In the genomic region with DNA sequence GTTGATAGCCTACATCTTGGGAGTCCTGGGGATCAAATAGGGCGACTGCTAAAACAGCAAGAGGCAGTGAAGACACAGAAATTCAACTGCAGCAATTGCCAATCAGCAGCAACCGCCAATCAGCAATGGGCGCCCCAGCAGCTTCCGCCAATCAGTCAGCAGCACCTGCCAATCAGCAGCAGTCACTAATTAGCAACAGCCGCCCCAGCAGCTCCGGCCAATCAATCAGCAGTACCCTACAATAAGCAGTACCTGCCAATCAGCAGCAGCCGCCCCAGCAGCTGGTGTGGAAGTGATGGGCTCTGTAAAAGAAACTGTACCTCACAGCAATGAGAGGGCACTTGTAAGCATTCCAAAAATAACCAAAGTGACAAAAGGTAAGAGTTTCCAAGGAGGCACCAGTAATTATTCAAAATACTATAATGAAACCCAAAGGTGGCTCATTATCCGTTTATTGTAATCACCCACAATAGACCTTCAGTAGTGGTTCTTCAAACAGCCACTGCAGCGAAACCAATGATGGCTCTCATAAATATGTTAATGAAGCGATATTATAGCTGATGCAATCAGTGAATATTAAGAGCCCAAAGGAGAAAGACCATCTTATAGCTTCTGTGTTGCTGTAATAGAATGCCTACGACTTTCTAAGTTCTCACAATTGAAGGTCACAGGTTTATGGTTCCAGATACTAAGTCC, we compare ENCODE assay signal across 10 mouse cellular contexts.
DNase-seq lines count a peak whose midpoint lies in the region; ATAC-seq and TF ChIP-seq lines count a peak whose summit lies in the region.
"Had no signal": no experiment of that assay in that cellular context is flagged by ENCODE, and none has a peak within 500 bp of the region (broad histone marks: within the 10 kb centered on the region; RNA-seq: fewer than 3 reads in every experiment).

No protein-coding gene starts in this region.

- H3K9me3 ChIP-seq in neural tube, embryonic 13.5 days = no peaks in the 10 kb centered on the region
- no peaks in the 10 kb centered on the region for H3K9me3 ChIP-seq in forebrain, embryonic 10.5 days
- no peaks in the 10 kb centered on the region for H3K9me3 ChIP-seq in hindbrain, embryonic 13.5 days
- H3K9me3 ChIP-seq in midbrain, postnatal 0 days (ENCODE audit: low read length) = no peaks in the 10 kb centered on the region
- H3K9me3 ChIP-seq: heart, embryonic 13.5 days had no signal

- H3K4me1 ChIP-seq in neural tube, embryonic 13.5 days (replicated peaks) = peaks cover 20% of the 10 kb centered on the region
- peaks cover 10% of the 10 kb centered on the region for H3K4me1 ChIP-seq in forebrain, embryonic 10.5 days
- H3K4me1 ChIP-seq in hindbrain, embryonic 13.5 days (replicated peaks) = peaks cover 10% of the 10 kb centered on the region
- H3K4me1 ChIP-seq in midbrain, postnatal 0 days (ENCODE audit: insufficient read depth, low read length) = no peaks in the 10 kb centered on the region

- H3K27me3 ChIP-seq in neural tube, embryonic 13.5 days = no peaks in the 10 kb centered on the region
- no peaks in the 10 kb centered on the region for H3K27me3 ChIP-seq in forebrain, embryonic 10.5 days (ENCODE audit: poor library complexity, severe bottlenecking)
- no peaks in the 10 kb centered on the region for H3K27me3 ChIP-seq in hindbrain, embryonic 13.5 days
- no peaks in the 10 kb centered on the region for H3K27me3 ChIP-seq in midbrain, postnatal 0 days (ENCODE audit: insufficient read depth, low read length)
- H3K27me3 ChIP-seq: heart, embryonic 13.5 days had no signal

- 0 out of 2 replicates have a peak, but pooled peaks have one; percentile 49 for ATAC-seq in neural tube, embryonic 13.5 days (ENCODE audit: low read depth)
- peak; percentile 54; the same call in 1 of the 2 replicates for ATAC-seq in hindbrain, embryonic 13.5 days (ENCODE audit: low FRiP score)
- no peak for ATAC-seq in midbrain, postnatal 0 days (ENCODE audit: low FRiP score)

- WGBS in neural tube, embryonic 13.5 days = 74% methylated on average over 11 of the region's 11 CpGs
- WGBS in forebrain, embryonic 10.5 days = 84% methylated on average over 11 of the region's 11 CpGs
- WGBS in hindbrain, embryonic 13.5 days = 63% methylated on average over 11 of the region's 11 CpGs
- WGBS in midbrain, postnatal 0 days = 74% methylated on average over 11 of the region's 11 CpGs

- no peak for DNase-seq in neural tube, embryonic 10.5 days (ENCODE audit: extremely low spot score, low spot score)
- peak; percentile 18 for DNase-seq in forebrain, embryonic 10.5 days (ENCODE audit: extremely low spot score, low spot score)
- DNase-seq in midbrain, postnatal 0 days (ENCODE audit: low spot score) = peak; percentile 57
- no peak for DNase-seq in embryo, embryonic 10.5 days (ENCODE audit: low spot score)
- DNase-seq in adrenal gland, postnatal 4 days (ENCODE audit: low spot score in 2 of 2) = no peak
- DNase-seq: kidney, adult 2 months had no signal

- no peak overlapping the region for H3K27ac ChIP-seq in neural tube, embryonic 13.5 days (replicated peaks)
- no peak overlapping the region for H3K27ac ChIP-seq in forebrain, embryonic 10.5 days
- H3K27ac ChIP-seq in hindbrain, embryonic 13.5 days = no peak overlapping the region
- no peak overlapping the region for H3K27ac ChIP-seq in midbrain, postnatal 0 days (ENCODE audit: low read depth, low read length)
- H3K27ac ChIP-seq: heart, embryonic 13.5 days; liver, embryonic 14.5 days had no signal

- H3K4me2 ChIP-seq in neural tube, embryonic 13.5 days = no peak overlapping the region
- H3K4me2 ChIP-seq in hindbrain, embryonic 13.5 days = no peak overlapping the region
- H3K4me2 ChIP-seq in midbrain, postnatal 0 days (ENCODE audit: low read depth, low read length, poor library complexity, severe bottlenecking) = no peak overlapping the region
- H3K4me2 ChIP-seq: heart, embryonic 13.5 days had no signal

- H3K9ac ChIP-seq in neural tube, embryonic 13.5 days = no peak overlapping the region
- no peak overlapping the region for H3K9ac ChIP-seq in hindbrain, embryonic 13.5 days
- H3K9ac ChIP-seq in midbrain, postnatal 0 days (replicated peaks; ENCODE audit: low read length, poor library complexity, severe bottlenecking) = no peak overlapping the region
- H3K9ac ChIP-seq: heart, embryonic 13.5 days; liver, embryonic 14.5 days had no signal

- H3K4me3 ChIP-seq in neural tube, embryonic 13.5 days = no peak overlapping the region
- H3K4me3 ChIP-seq in forebrain, embryonic 10.5 days = no peak overlapping the region
- no peak overlapping the region for H3K4me3 ChIP-seq in hindbrain, embryonic 13.5 days
- no peak overlapping the region for H3K4me3 ChIP-seq in midbrain, postnatal 0 days (ENCODE audit: low read depth, low read length)
- H3K4me3 ChIP-seq: heart, embryonic 13.5 days had no signal

- H3K36me3 ChIP-seq in neural tube, embryonic 13.5 days = no peaks in the 10 kb centered on the region
- no peaks in the 10 kb centered on the region for H3K36me3 ChIP-seq in forebrain, embryonic 10.5 days (replicated peaks)
- H3K36me3 ChIP-seq in hindbrain, embryonic 13.5 days = no peaks in the 10 kb centered on the region
- no peaks in the 10 kb centered on the region for H3K36me3 ChIP-seq in midbrain, postnatal 0 days (ENCODE audit: insufficient read depth, low read length)
- H3K36me3 ChIP-seq: heart, embryonic 13.5 days had no signal

- TF ChIP-seq CTCF in midbrain, postnatal 0 days (IDR thresholded peaks at IDR 0.05) = no peak

Comparison
In these comparisons a context has a peak if more than half of its experiments do, and no peak if none do; other contexts are left out.
1. DNase-seq: peak in forebrain, embryonic 10.5 days (single experiment) and midbrain, postnatal 0 days (single experiment); none in neural tube, embryonic 10.5 days (single experiment), embryo, embryonic 10.5 days (single experiment) and adrenal gland, postnatal 4 days (0 of 2).